Mouse (Mus musculus): Measurements from ENCODE around the gene Adamts3. TPM values are rescaled to one million over a fixed set of nuclear protein-coding genes. Genes with fewer than 3 reads are reported as not detected.

The Adamts3 gene
- polyA plus RNA-seq (2015; fragmentation: Nextera tagmentation; extraction: Ambion mirVana): 2.0 TPM in 2 replicates

- H3K4me3 ChIP-seq (replicated peaks): peak within 1 kb of the TSS; percentile 71
- no peaks in the 10 kb centered on the region for H3K27me3 ChIP-seq (replicated peaks)
- H3K4me1 ChIP-seq (replicated peaks): peaks cover 8% of the 10 kb centered on the region
- no peaks in the 10 kb centered on the region for H3K36me3 ChIP-seq
- peak within 1 kb of the TSS; percentile 70 for H3K27ac ChIP-seq
- H3K9me3 ChIP-seq: no peaks in the 10 kb centered on the region
- ATAC-seq: peak; percentile 90
- H3K9ac ChIP-seq: peak within 1 kb of the TSS; percentile 70
- H3K4me2 ChIP-seq (replicated peaks): peak within 1 kb of the TSS; percentile 100
- WGBS: under 1% methylated on average over 63 of the region's 78 CpGs
Observed at GRCm38 (mm10) chr5:89883051-89883907, at the start of gene Adamts3. Gene Adamts3 (minus strand): TSS chr5:89883334.

GRCm38 (mm10) chr5:89931511-89931910, 48.4 kb upstream of the Adamts3 start:
- Histone ChIP-seq H3K4me2 (replicated peaks) (no peak overlapping the region), H3K9me3 (no peaks in the 10 kb centered on the region), H3K27ac (no peak overlapping the region), H3K36me3 (no peaks in the 10 kb centered on the region), H3K4me3 (replicated peaks) (no peak overlapping the region), H3K9ac (no peak overlapping the region), H3K27me3 (replicated peaks) (no peaks in the 10 kb centered on the region), H3K4me1 (replicated peaks) (no peaks in the 10 kb centered on the region)
- 73% methylated on average over 4 of the region's 4 CpGs for WGBS
- no peak for ATAC-seq

GRCm38 (mm10) chr5:89912359-89912758, 29.2 kb upstream of the Adamts3 start:
- no peak for ATAC-seq
- Histone ChIP-seq H3K4me3 (replicated peaks) (no peak overlapping the region), H3K27ac (no peak overlapping the region)

GRCm38 (mm10) chr5:89911950-89912349, 28.8 kb upstream of the Adamts3 start:
- no peak for ATAC-seq
- Histone ChIP-seq H3K4me3 (replicated peaks) (no peak overlapping the region), H3K4me2 (replicated peaks) (no peak overlapping the region), H3K9me3 (no peaks in the 10 kb centered on the region), H3K4me1 (replicated peaks) (no peaks in the 10 kb centered on the region), H3K9ac (no peak overlapping the region), H3K27ac (no peak overlapping the region), H3K27me3 (replicated peaks) (no peaks in the 10 kb centered on the region), H3K36me3 (no peaks in the 10 kb centered on the region)
- 72% methylated on average over 7 of the region's 7 CpGs for WGBS

More at GRCm38 (mm10) chr5:89912359-89912758, 29.2 kb upstream of the Adamts3 start:
- Histone ChIP-seq H3K9me3 (no peaks in the 10 kb centered on the region), H3K4me2 (replicated peaks) (no peak overlapping the region), H3K4me1 (replicated peaks) (no peaks in the 10 kb centered on the region), H3K36me3 (no peaks in the 10 kb centered on the region), H3K27me3 (replicated peaks) (no peaks in the 10 kb centered on the region), H3K9ac (no peak overlapping the region)

GRCm38 (mm10) chr5:89911508-89911907, 28.4 kb upstream of the Adamts3 start:
- Histone ChIP-seq H3K9ac (no peak overlapping the region), H3K4me3 (replicated peaks) (no peak overlapping the region), H3K27me3 (replicated peaks) (no peaks in the 10 kb centered on the region), H3K9me3 (no peaks in the 10 kb centered on the region), H3K36me3 (no peaks in the 10 kb centered on the region), H3K4me2 (replicated peaks) (no peak overlapping the region), H3K27ac (no peak overlapping the region), H3K4me1 (replicated peaks) (no peaks in the 10 kb centered on the region)
- no peak for ATAC-seq
- WGBS: 69% methylated on average over 4 of the region's 4 CpGs

GRCm38 (mm10) chr5:89906884-89907431, 23.8 kb upstream of the Adamts3 start:
- WGBS: 75% methylated on average over 13 of the region's 13 CpGs
- no peak for ATAC-seq
- H3K27me3 ChIP-seq (replicated peaks): no peaks in the 10 kb centered on the region
- H3K27ac ChIP-seq: no peak overlapping the region
- H3K4me3 ChIP-seq (replicated peaks): no peak overlapping the region
- H3K36me3 ChIP-seq: no peaks in the 10 kb centered on the region
- H3K4me2 ChIP-seq (replicated peaks): no peak overlapping the region
- no peaks in the 10 kb centered on the region for H3K4me1 ChIP-seq (replicated peaks)
- H3K9ac ChIP-seq: no peak overlapping the region
- H3K9me3 ChIP-seq: no peaks in the 10 kb centered on the region

GRCm38 (mm10) chr5:89901026-89901425, 17.9 kb upstream of the Adamts3 start:
- H3K9ac ChIP-seq: no peak overlapping the region
- H3K36me3 ChIP-seq: no peaks in the 10 kb centered on the region
- no peaks in the 10 kb centered on the region for H3K4me1 ChIP-seq (replicated peaks)
- WGBS: 80% methylated on average over 5 of the region's 5 CpGs
- H3K9me3 ChIP-seq: no peaks in the 10 kb centered on the region
- H3K4me3 ChIP-seq (replicated peaks): no peak overlapping the region
- ATAC-seq: no peak
- no peak overlapping the region for H3K27ac ChIP-seq
- no peaks in the 10 kb centered on the region for H3K27me3 ChIP-seq (replicated peaks)
- no peak overlapping the region for H3K4me2 ChIP-seq (replicated peaks)

GRCm38 (mm10) chr5:89897495-89897894, 14.4 kb upstream of the Adamts3 start:
- Histone ChIP-seq H3K36me3 (no peaks in the 10 kb centered on the region), H3K9ac (no peak overlapping the region), H3K4me2 (replicated peaks) (no peak overlapping the region), H3K9me3 (no peaks in the 10 kb centered on the region), H3K4me3 (replicated peaks) (no peak overlapping the region), H3K27me3 (replicated peaks) (no peaks in the 10 kb centered on the region), H3K4me1 (replicated peaks) (no peaks in the 10 kb centered on the region), H3K27ac (no peak overlapping the region)
- 67% methylated on average over 9 of the region's 9 CpGs for WGBS
- ATAC-seq: no peak

GRCm38 (mm10) chr5:89895520-89895919, 12.4 kb upstream of the Adamts3 start:
- Histone ChIP-seq H3K4me3 (replicated peaks) (no peak overlapping the region), H3K36me3 (no peaks in the 10 kb centered on the region), H3K9me3 (no peaks in the 10 kb centered on the region), H3K4me1 (replicated peaks) (no peaks in the 10 kb centered on the region), H3K4me2 (replicated peaks) (no peak overlapping the region), H3K9ac (no peak overlapping the region), H3K27ac (no peak overlapping the region), H3K27me3 (replicated peaks) (no peaks in the 10 kb centered on the region)
- 71% methylated on average over 7 of the region's 7 CpGs for WGBS
- no peak for ATAC-seq

- Histone ChIP-seq H3K27me3 (replicated peaks) (no peaks in the 10 kb centered on the region), H3K27ac (no peak overlapping the region), H3K4me1 (replicated peaks) (peaks cover 8% of the 10 kb centered on the region), H3K9ac (no peak overlapping the region), H3K9me3 (no peaks in the 10 kb centered on the region), H3K4me2 (replicated peaks) (no peak overlapping the region), H3K4me3 (replicated peaks) (no peak overlapping the region), H3K36me3 (no peaks in the 10 kb centered on the region)
- WGBS: 42% methylated on average over 4 of the region's 4 CpGs
- ATAC-seq: no peak
Observed at GRCm38 (mm10) chr5:89884991-89885390, 1.9 kb upstream of the Adamts3 start.

- ATAC-seq: no peak; the same call in 1 of the 2 replicates
- 8% methylated on average over 8 of the region's 8 CpGs for WGBS
- Histone ChIP-seq H3K4me3 (replicated peaks) (peak overlapping the region; percentile 71), H3K27me3 (replicated peaks) (no peaks in the 10 kb centered on the region), H3K27ac (no peak overlapping the region), H3K4me1 (replicated peaks) (peaks cover 8% of the 10 kb centered on the region), H3K4me2 (replicated peaks) (peak overlapping the region; percentile 100), H3K36me3 (no peaks in the 10 kb centered on the region), H3K9ac (peak overlapping the region; percentile 70; the same call in 1 of the 2 replicates), H3K9me3 (no peaks in the 10 kb centered on the region)
Observed at GRCm38 (mm10) chr5:89883908-89884204, 722 bp upstream of the Adamts3 start.

GRCm38 (mm10) chr5:89882091-89882734, 921 bp downstream of the Adamts3 start:
- Histone ChIP-seq H3K9ac (peak overlapping the region; percentile 70), H3K36me3 (no peaks in the 10 kb centered on the region), H3K4me2 (replicated peaks) (peak overlapping the region; percentile 100), H3K4me1 (replicated peaks) (peaks cover 8% of the 10 kb centered on the region), H3K9me3 (no peaks in the 10 kb centered on the region), H3K27me3 (replicated peaks) (no peaks in the 10 kb centered on the region), H3K27ac (no peak overlapping the region), H3K4me3 (replicated peaks) (peak overlapping the region; percentile 71)
- ATAC-seq: peak; percentile 79
- under 1% methylated on average over 34 of the region's 35 CpGs for WGBS
